Mouse (Mus musculus): ENCODE measurements around the gene Slc22a3.

- TF ChIP-seq CTCF (IDR thresholded peaks at IDR 0.05; ENCODE audit: control insufficient read depth, insufficient read depth, insufficient replicate concordance, low read depth, low read length) (no peak), POLR2A (IDR thresholded peaks at IDR 0.05; ENCODE audit: control insufficient read depth, low read depth, low read length) (no peak)
Observed at GRCm38 (mm10) chr17:12513997-12514396, 6.5 kb upstream of the Slc22a3 start.
